Mouse (Mus musculus) layer of hippocampus, adult 2 months (tissue): Measurements from ENCODE around the gene Irak2. TPM values are rescaled to one million over a fixed set of nuclear protein-coding genes. Genes with fewer than 3 reads are reported as not detected.
"Not testable (repeated sequence)": the region's sequence is repeated elsewhere in the genome, so short reads cannot be mapped to it uniquely, and the experiment has no call there.

ENCODE experiments used
- DNase-seq, 2 experiments: peaks; one replicate each; pipeline ENCODE4 v3.0.0; 2022; ENCODE audit warnings: low spot score in 2 of 2
- H3K27ac ChIP-seq: fragments of 200-600 bp; 2 replicates; pipeline ENCODE4 v1.8.1; 2022
- H3K4me3 ChIP-seq: fragments of 200-600 bp; 2 replicates; pipeline ENCODE4 v1.8.1; 2022; ENCODE audit warnings: mild to moderate bottlenecking
- CTCF ChIP-seq: fragments of 200-600 bp; conservative IDR thresholded peaks from 2 replicates; pipeline ENCODE4 v1.8.1; 2022; ENCODE audit warnings: antibody characterized with exemption, mild to moderate bottlenecking, moderate library complexity
- total RNA-seq, 2 experiments: library from RNA; stranded (reverse); gene quantifications; 2 replicates each; pipeline ENCODE4 v1.2.3; 2021

Irak2 gene
- total RNA-seq, 2 experiments from 2014 or later: 16.6 to 18.8 TPM

GRCm38 (mm10) chr6:113696582-113697221 is 58.4 kb downstream of the Irak2 start, which contains the start of gene Tatdn2:
TSS of gene Tatdn2 (plus strand) at chr6:113697050.
- peak within 1 kb of the TSS; percentile 94 for H3K4me3 ChIP-seq
- DNase-seq: peak; percentile 94 to 99
- H3K27ac ChIP-seq: peak within 1 kb of the TSS; percentile 88
- peak; percentile 26; the same call in 1 of the 2 replicates for TF ChIP-seq CTCF

GRCm38 (mm10) chr6:113697222-113698205 is 59.2 kb downstream of the Irak2 start:
- H3K4me3 ChIP-seq: peak overlapping the region; percentile 94
- TF ChIP-seq CTCF: no peak
- peak overlapping the region; percentile 81 for H3K27ac ChIP-seq
- no peak for DNase-seq

GRCm38 (mm10) chr6:113712718-113713117 is 74.5 kb downstream of the Irak2 start:
- DNase-seq: no peak

DNA sequence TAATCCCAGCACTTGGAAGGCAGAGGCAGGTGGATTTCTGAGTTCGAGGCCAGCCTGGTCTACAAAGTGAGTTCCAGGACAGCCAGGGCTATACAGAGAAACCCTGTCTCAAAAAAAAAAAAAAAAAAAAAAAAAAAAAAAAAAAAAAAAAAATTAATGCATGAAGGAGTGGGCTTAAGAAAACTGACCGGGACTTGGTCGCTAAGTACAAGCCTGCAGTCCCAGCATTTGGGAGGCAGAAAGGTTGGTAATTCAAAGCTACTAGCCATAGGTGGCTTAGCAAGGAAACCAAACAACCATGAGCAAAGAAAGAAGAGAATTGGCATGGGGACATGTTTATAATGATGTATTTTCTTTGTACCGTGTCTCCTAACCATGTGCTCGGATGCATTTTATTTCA is 75.1 kb downstream of the Irak2 start:
- H3K4me3 ChIP-seq, DNase-seq, H3K27ac ChIP-seq: not testable (repeated sequence)

More at GRCm38 (mm10) chr6:113712718-113713117, 74.5 kb downstream of the Irak2 start:
- TF ChIP-seq CTCF: no peak
- H3K4me3 ChIP-seq: no peak overlapping the region
- no peak overlapping the region for H3K27ac ChIP-seq

DNA sequence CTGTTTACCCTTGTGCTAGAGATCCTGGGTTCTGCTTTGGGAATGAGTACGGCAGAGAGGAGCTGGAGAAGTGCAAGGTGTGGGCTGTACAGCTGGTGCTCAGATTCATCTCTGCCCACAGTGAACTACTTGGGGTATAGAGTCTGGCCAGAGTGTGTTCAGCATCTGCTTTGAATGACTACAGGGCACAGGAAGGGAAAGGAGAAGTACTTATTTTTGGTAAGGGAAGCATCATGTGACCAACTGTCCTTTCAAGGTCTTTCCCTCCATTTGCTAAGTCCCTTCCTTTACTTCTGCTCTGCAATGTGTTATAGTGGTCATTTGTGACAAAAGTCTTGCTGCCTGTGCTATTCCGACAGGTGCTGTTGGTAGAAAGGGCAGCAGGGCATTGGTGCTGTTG is 76.0 kb downstream of the Irak2 start:
- no peak for DNase-seq
- no peak overlapping the region for H3K4me3 ChIP-seq
- no peak for TF ChIP-seq CTCF
- no peak overlapping the region; the same call in 1 of the 2 replicates for H3K27ac ChIP-seq

DNA sequence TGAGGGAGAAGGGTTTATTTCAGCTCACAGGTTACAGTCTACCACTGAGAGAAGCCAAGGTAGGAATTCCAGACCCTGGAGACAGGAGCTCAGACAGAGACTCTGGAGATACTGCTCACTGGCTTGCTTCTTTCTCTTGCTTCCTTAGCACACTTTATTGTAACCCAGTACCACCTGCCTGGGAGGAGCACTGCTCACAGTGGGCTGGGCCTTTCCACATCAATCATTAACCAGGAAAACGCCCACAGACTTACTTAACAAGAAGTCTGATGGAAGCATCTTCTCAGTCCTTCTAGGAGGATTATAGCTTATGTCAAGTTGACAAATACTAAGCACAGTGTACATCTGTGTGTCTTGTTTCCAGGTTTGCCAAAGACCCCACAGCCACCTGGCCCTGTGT is 76.5 kb downstream of the Irak2 start:
- no peak for TF ChIP-seq CTCF
- DNase-seq: no peak
- Histone ChIP-seq H3K4me3 (no peak overlapping the region), H3K27ac (no peak overlapping the region; the same call in 1 of the 2 replicates)

DNA sequence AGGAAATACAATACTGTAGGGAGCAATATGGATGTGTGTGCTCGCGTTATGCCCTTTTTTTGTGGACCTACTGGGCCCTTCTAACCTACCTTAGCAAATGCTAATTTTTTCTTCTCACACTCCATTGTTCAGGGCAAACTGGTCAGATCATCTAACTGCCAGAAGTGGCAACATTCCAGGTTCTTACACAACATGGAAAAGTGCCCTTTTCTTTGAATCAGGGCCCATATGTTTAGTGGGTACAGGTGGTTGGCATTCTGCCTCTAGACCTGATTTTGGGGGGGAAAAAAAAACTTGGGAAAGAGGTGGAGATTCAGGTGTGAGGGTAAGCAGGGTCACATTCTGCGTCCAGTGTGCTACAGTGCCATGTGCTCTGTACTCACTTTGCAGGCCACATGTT is 79.3 kb downstream of the Irak2 start:
- Histone ChIP-seq H3K4me3 (no peak overlapping the region), H3K27ac (no peak overlapping the region)
- TF ChIP-seq CTCF: no peak
- DNase-seq: no peak

DNA sequence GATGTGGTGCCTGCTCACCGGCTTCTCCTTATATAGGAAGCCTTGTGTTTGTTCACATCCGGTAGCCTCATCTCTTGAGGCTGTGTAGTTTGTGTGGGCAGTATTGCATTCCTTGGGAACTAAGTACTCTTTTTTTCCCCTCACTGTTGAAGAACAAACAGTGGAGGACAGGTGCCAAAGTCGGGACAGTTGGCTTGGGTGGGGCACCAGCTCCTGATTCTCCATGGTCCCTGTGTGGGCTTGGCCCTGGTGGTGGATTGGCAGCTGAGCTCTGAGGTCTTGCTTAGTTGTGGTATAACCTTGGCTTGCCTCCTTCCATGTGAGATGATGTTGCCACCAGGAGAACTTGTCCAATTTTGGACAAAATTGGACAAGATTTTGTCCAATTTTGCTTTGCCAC is 81.6 kb downstream of the Irak2 start, which contains the start of gene Ghrl:
Gene Ghrl, minus strand, starts transcription at position 3 of the 400 bp plus-strand sequence.
- Histone ChIP-seq H3K4me3 (no peak within 1 kb of the TSS), H3K27ac (no peak within 1 kb of the TSS)
- no peak for TF ChIP-seq CTCF
- no peak for DNase-seq

- Histone ChIP-seq H3K27ac (no peak overlapping the region), H3K4me3 (no peak overlapping the region)
Observed at GRCm38 (mm10) chr6:113721061-113721460, 82.8 kb downstream of the Irak2 start.

GRCm38 (mm10) chr6:113728181-113728580 is 89.9 kb downstream of the Irak2 start:
- Histone ChIP-seq H3K4me3 (no peak overlapping the region), H3K27ac (no peak overlapping the region)
- no peak for DNase-seq
- no peak for TF ChIP-seq CTCF

More at GRCm38 (mm10) chr6:113721061-113721460, 82.8 kb downstream of the Irak2 start:
- no peak for DNase-seq
- no peak for TF ChIP-seq CTCF

- Histone ChIP-seq H3K4me3 (no peak overlapping the region), H3K27ac (no peak overlapping the region)
- DNase-seq: no peak
- no peak for TF ChIP-seq CTCF
Observed at GRCm38 (mm10) chr6:113731296-113731695, 93.0 kb downstream of the Irak2 start.

- no peak overlapping the region for H3K4me3 ChIP-seq
- no peak for TF ChIP-seq CTCF
- no peak overlapping the region for H3K27ac ChIP-seq
- no peak for DNase-seq
Observed at GRCm38 (mm10) chr6:113737318-113738046, 99.2 kb downstream of the Irak2 start.
